In the genomic region with DNA sequence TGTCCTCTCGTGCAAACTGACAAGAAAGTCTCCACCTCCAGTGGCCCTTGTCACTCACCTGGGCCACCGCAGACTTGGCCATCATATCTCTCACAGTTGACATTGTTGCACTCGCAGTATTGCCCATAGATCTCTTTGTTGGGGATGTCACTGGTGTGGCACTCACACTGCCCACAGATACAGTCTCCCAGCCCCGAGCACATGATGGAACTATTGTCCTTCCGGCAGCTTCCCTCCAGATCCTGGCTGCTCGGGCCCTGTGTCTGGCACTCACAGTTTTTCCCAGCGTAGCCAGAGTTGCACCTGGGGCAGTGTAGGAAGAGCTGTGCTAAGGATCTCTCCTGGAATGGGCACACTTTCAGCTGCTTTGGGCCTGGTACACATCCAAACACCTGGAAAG, we compare ENCODE assay signal across 31 mouse cellular contexts. TPM values are rescaled to one million over a fixed set of nuclear protein-coding genes. Genes with fewer than 3 reads are reported as not detected.
"Had no signal": no experiment of that assay in that cellular context is flagged by ENCODE, and none has a peak within 500 bp of the region (broad histone marks: within the 10 kb centered on the region; RNA-seq: fewer than 3 reads in every experiment).

No protein-coding gene starts in this region.

- H3K27ac ChIP-seq: embryonic facial prominence, embryonic 10.5 days; embryonic facial prominence, embryonic 12.5 days; embryonic facial prominence, embryonic 13.5 days; embryonic facial prominence, embryonic 15.5 days; forebrain, embryonic 10.5 days; forebrain, embryonic 12.5 days; forebrain, embryonic 13.5 days; forebrain, embryonic 15.5 days; gastrocnemius, adult 2 months; heart, adult 2 months had no signal

- H3K4me3 ChIP-seq: embryonic facial prominence, embryonic 10.5 days; embryonic facial prominence, embryonic 12.5 days; embryonic facial prominence, embryonic 13.5 days; embryonic facial prominence, embryonic 15.5 days; erythroblast, embryonic 14.5 days; forebrain, embryonic 10.5 days; forebrain, embryonic 12.5 days; forebrain, embryonic 13.5 days; forebrain, embryonic 15.5 days; gastrocnemius, adult 2 months; heart, adult 2 months had no signal

- H3K36me3 ChIP-seq: embryonic facial prominence, embryonic 10.5 days; embryonic facial prominence, embryonic 12.5 days; embryonic facial prominence, embryonic 13.5 days; embryonic facial prominence, embryonic 15.5 days; forebrain, embryonic 10.5 days; forebrain, embryonic 12.5 days; forebrain, embryonic 15.5 days had no signal

- H3K4me1 ChIP-seq: embryonic facial prominence, embryonic 12.5 days; embryonic facial prominence, embryonic 13.5 days; embryonic facial prominence, embryonic 15.5 days; forebrain, embryonic 10.5 days; forebrain, embryonic 12.5 days; forebrain, embryonic 13.5 days; forebrain, embryonic 15.5 days had no signal

- H3K9me3 ChIP-seq: embryonic facial prominence, embryonic 10.5 days; embryonic facial prominence, embryonic 12.5 days; embryonic facial prominence, embryonic 13.5 days; embryonic facial prominence, embryonic 15.5 days; forebrain, embryonic 10.5 days; forebrain, embryonic 12.5 days; forebrain, embryonic 13.5 days; forebrain, embryonic 15.5 days had no signal

- DNase-seq: cerebellum, adult 2 months; cerebellum, adult 8-10 months; cerebellum, adult 9-10 months; cerebellum, adult 9-11 months; cerebellum, postnatal 10 days; cerebellum, postnatal 14 days; cerebellum, postnatal 25 days; cerebellum, postnatal 36 days; embryo, embryonic 11 days; forebrain, postnatal 0 days; gastrocnemius, adult 2 months; gastrocnemius, postnatal 10 days; gastrocnemius, postnatal 14 days; gastrocnemius, postnatal 25 days; gastrocnemius, postnatal 36 days; heart, adult 18-20 months had no signal

- H3K27me3 ChIP-seq: embryonic facial prominence, embryonic 12.5 days; embryonic facial prominence, embryonic 13.5 days; embryonic facial prominence, embryonic 15.5 days; forebrain, embryonic 13.5 days; forebrain, embryonic 15.5 days had no signal

RNA-seq across cellular contexts. Expression of a gene that starts 16.7 kb away (rescaled TPM):
- polyA plus RNA-seq: cortical plate, adult 2 months; embryonic facial prominence, embryonic 10.5 days; embryonic facial prominence, embryonic 11.5 days; embryonic facial prominence, embryonic 13.5 days; erythroblast, embryonic 14.5 days; forebrain, embryonic 10.5 days; forebrain, embryonic 11.5 days; forebrain, embryonic 12.5 days; forebrain, embryonic 13.5 days; forebrain, embryonic 15.5 days; forebrain, embryonic 16.5 days; frontal cortex, adult 2 months; heart, adult 2 months had no signal

RNA-seq across cellular contexts. Expression of a gene that starts 40.7 kb away (rescaled TPM):
- polyA plus RNA-seq: erythroblast, embryonic 14.5 days had no signal
